Mouse (Mus musculus) stomach, embryonic 16.5 days (tissue): ENCODE data around the gene Retnla. TPM values are rescaled to one million over a fixed set of nuclear protein-coding genes. Genes with fewer than 3 reads are reported as not detected.

Experiments used
- ATAC-seq: fragments of 200-750 bp; cut with Nextera tagmentation; 2 replicates; pipeline ENCODE4 v1.8.0; 2017; ENCODE audit warnings: moderate number of reproducible peaks, moderate TSS enrichment; ENCODE audit not compliant: insufficient read depth, low FRiP score
- H3K27ac ChIP-seq: fragments of 300-500 bp; sonication (generic); 2 replicates; pipeline ENCODE4 v1.5.1; 2014; ENCODE audit warnings: low read length
- H3K27me3 ChIP-seq: fragments of 300-500 bp; sonication (generic); 2 replicates; pipeline ENCODE4 v1.6.1; 2014; ENCODE audit warnings: low read length, control low read depth, mixed read lengths; ENCODE audit not compliant: control insufficient read depth, insufficient read depth
- H3K36me3 ChIP-seq: fragments of 300-500 bp; sonication (generic); 2 replicates; pipeline ENCODE4 v1.6.1; 2014; ENCODE audit warnings: low read length; ENCODE audit not compliant: control insufficient read depth, insufficient read depth
- H3K4me1 ChIP-seq: fragments of 300-500 bp; sonication (generic); 2 replicates; pipeline ENCODE4 v1.6.1; 2014; ENCODE audit warnings: low read length, control low read depth, mixed read lengths; ENCODE audit not compliant: control insufficient read depth, insufficient read depth
- H3K4me2 ChIP-seq: fragments of 300-500 bp; sonication (generic); 2 replicates; pipeline ENCODE4 v1.6.1; 2014; ENCODE audit warnings: low read depth, low read length, mixed read lengths
- H3K4me3 ChIP-seq: fragments of 300-500 bp; sonication (generic); replicated peaks from 2 replicates; pipeline ENCODE4 v1.5.1; 2014; ENCODE audit warnings: mild to moderate bottlenecking, low read length
- H3K9ac ChIP-seq: fragments of 300-500 bp; sonication (generic); 2 replicates; pipeline ENCODE4 v1.6.1; 2014; ENCODE audit warnings: low read length
- H3K9me3 ChIP-seq: fragments of 300-500 bp; sonication (generic); replicated peaks from 2 replicates; pipeline ENCODE4 v1.6.1; 2016; ENCODE audit warnings: low read length, control low read depth; ENCODE audit not compliant: control insufficient read depth
- WGBS: fragments of 180-500 bp; shearing (Covaris S2); extraction: QIAGEN DNeasy Blood & Tissue Kit; methylation state at CpG from one replicate; pipeline ENCODE4 v1.1.7; 2014; 5-methylcytosine and 5-hydroxymethylcytosine counted together
- polyA plus RNA-seq: library from polyadenylated mRNA; unstranded; fragments of >200 nt; fragmentation: Nextera tagmentation; extraction: Ambion mirVana; gene quantifications from 2 replicates; pipeline ENCODE4 v1.2.1, GENCODE M21; 2015

The Retnla gene
- polyA plus RNA-seq, 1 experiment from 2014 or later, result not detected

GRCm38 (mm10) chr16:48868663-48869062 is 26.3 kb downstream of the Retnla start:
- no peak overlapping the region for H3K4me3 ChIP-seq
- H3K4me1 ChIP-seq, result no peaks in the 10 kb centered on the region
- H3K27me3 ChIP-seq, result no peaks in the 10 kb centered on the region
- H3K9me3 ChIP-seq, result no peaks in the 10 kb centered on the region
- 47% methylated on average over 1 of the region's 1 CpGs for WGBS
- no peak overlapping the region for H3K27ac ChIP-seq
- no peak overlapping the region for H3K4me2 ChIP-seq
- no peak for ATAC-seq
- H3K36me3 ChIP-seq, result no peaks in the 10 kb centered on the region
- H3K9ac ChIP-seq, result no peak overlapping the region

GRCm38 (mm10) chr16:48869671-48870070 is 27.3 kb downstream of the Retnla start:
- WGBS, result 82% methylated on average over 3 of the region's 3 CpGs

GRCm38 (mm10) chr16:48871754-48872153 is 29.4 kb downstream of the Retnla start:
- 83% methylated on average over 1 of the region's 1 CpGs for WGBS
- H3K27ac ChIP-seq, result no peak overlapping the region
- H3K27me3 ChIP-seq, result no peaks in the 10 kb centered on the region
- no peaks in the 10 kb centered on the region for H3K9me3 ChIP-seq
- H3K4me2 ChIP-seq, result no peak overlapping the region
- H3K36me3 ChIP-seq, result no peaks in the 10 kb centered on the region
- H3K4me3 ChIP-seq, result no peak overlapping the region
- no peak for ATAC-seq
- H3K9ac ChIP-seq, result no peak overlapping the region
- H3K4me1 ChIP-seq, result no peaks in the 10 kb centered on the region

More at GRCm38 (mm10) chr16:48869671-48870070, 27.3 kb downstream of the Retnla start:
- Histone ChIP-seq H3K9ac (no peak overlapping the region), H3K4me2 (no peak overlapping the region), H3K4me1 (no peaks in the 10 kb centered on the region), H3K27ac (no peak overlapping the region), H3K27me3 (no peaks in the 10 kb centered on the region), H3K4me3 (no peak overlapping the region), H3K9me3 (no peaks in the 10 kb centered on the region), H3K36me3 (no peaks in the 10 kb centered on the region)
- ATAC-seq, result no peak

- no peak within 1 kb of the TSS for H3K27ac ChIP-seq
- WGBS, result 42% methylated on average over 4 of the region's 4 CpGs
- ATAC-seq, result no peak
- no peak within 1 kb of the TSS for H3K9ac ChIP-seq
- H3K4me3 ChIP-seq, result no peak within 1 kb of the TSS
- H3K9me3 ChIP-seq, result no peaks in the 10 kb centered on the region
- H3K27me3 ChIP-seq, result no peaks in the 10 kb centered on the region
- no peak within 1 kb of the TSS for H3K4me2 ChIP-seq
- H3K4me1 ChIP-seq, result no peaks in the 10 kb centered on the region
- H3K36me3 ChIP-seq, result no peaks in the 10 kb centered on the region
Measured at GRCm38 (mm10) chr16:48872321-48872720, 30.0 kb downstream of the Retnla start, which contains the start of gene Retnlg. Gene Retnlg (plus strand): TSS chr16:48872621.

- no peak for ATAC-seq
- no peak overlapping the region for H3K4me2 ChIP-seq
- H3K27me3 ChIP-seq, result no peaks in the 10 kb centered on the region
- 24% methylated on average over 2 of the region's 2 CpGs for WGBS
- no peaks in the 10 kb centered on the region for H3K4me1 ChIP-seq
- no peaks in the 10 kb centered on the region for H3K9me3 ChIP-seq
- no peak overlapping the region for H3K4me3 ChIP-seq
- no peaks in the 10 kb centered on the region for H3K36me3 ChIP-seq
- H3K9ac ChIP-seq, result no peak overlapping the region
- no peak overlapping the region for H3K27ac ChIP-seq
Measured at GRCm38 (mm10) chr16:48890733-48891132, 48.4 kb downstream of the Retnla start.

Other genes with a start within 250 kb of the Retnla start
- gene Trat1, start 70.5 kb upstream of the Retnla start, polyA plus RNA-seq, result 0.08 TPM in 1 of 2 replicates, not detected in the other
- gene Retnlb, start 25.7 kb upstream of the Retnla start, polyA plus RNA-seq, result not detected in 2 replicates
- gene Retnlg, start 30.1 kb downstream of the Retnla start, polyA plus RNA-seq, result 13.9 and 21.2 TPM in 2 replicates
- 18.2 and 19.6 TPM in 2 replicates for gene Dzip3, start 151.6 kb downstream of the Retnla start, polyA plus RNA-seq
- gene Cip2a, start 151.6 kb downstream of the Retnla start, polyA plus RNA-seq, result 22.2 and 24.1 TPM in 2 replicates
- not detected in 2 replicates for gene Myh15, start 214.9 kb downstream of the Retnla start, polyA plus RNA-seq